Mouse (Mus musculus) Muller cell, postnatal 12 days (primary cell): ENCODE results near the gene Slc13a2.

ENCODE experiments used
- DNase-seq: peaks from one replicate; pipeline ENCODE4 v3.0.0-alpha.2; 2015; ENCODE audit errors: inconsistent ontology term

Slc13a2 gene

DNA sequence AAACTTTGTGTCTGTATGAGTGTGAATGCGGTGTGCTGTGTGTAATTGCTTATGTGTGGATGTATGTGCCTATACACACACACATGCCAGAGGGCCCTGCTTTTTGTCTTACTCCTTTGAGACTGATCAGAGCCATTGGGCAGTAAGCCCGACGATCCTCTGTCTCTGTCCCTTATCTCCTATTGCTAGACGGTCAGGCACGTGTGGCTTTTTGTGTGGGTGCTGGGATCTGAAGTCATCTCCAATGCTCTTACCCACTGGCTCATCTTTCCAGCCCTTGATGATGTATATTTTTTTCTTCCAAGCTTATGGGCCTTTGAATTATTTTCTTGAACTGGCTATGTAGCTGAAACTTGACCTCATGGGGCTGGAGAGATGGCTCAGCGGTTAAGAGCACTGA lies 67.1 kb downstream of the Slc13a2 start:
- no peak for DNase-seq

DNA sequence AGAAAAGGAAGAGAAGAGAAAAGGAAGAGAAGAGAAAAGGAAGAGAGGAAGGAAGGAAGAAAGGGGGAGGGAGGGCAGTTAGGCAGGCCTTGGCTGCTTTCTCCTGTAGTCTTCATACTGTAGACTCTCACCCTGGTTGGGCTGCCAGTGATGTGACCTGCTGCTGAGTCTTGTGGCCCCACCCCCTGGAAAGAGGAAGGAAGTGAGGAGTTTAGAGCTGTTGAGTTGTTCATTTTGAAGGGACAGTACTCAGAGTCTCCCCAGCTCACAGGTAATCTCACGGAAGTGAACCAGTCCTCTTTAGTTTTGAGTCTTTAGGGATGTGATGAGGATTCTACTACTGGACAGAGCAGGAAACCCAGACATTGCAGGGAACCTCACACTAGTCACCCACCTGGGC lies 68.9 kb downstream of the Slc13a2 start:
- DNase-seq = no peak

DNA sequence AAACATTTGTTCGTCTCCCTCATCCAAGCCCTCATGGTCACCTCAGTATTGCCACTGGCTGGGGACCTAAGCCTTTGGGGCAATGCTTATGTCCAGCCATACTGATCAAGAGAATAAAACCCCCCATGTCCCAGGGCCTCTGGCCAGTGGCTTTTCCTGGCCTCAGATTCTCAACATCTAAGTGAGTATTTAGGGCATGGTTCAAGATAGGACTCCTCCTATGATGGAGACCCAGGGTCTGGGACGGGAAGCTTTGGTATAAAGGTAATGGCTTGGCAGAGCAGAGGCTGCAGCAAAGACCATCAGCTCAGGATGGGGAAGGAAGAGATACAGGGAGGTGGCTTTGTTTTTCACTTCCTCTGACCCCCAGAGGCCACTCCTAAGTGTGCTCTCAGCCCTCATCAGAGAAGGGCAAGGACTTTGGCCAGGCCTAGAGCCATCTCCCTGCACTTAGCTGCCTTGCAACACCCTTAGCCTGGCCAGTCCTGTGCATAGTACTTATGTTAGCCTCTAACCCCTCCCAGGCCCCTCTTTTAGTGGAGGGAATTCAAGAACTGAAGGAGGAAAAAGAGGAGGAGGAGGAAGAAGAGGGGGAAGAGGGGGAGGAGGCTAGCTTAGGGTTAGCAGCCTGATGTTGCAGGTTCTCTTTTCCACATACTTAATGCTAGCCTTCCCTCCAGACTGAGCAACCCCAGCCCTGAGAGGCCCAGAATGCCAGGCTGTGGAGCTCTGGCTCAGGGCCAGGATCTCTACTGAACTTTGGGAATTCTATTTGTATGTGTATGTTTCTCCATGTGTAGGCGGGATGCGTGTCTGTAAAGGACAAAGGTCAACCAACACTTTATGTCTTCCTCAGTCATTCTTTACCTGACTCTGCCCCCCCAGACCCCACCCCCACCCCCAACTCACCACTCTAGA lies 72.3 kb downstream of the Slc13a2 start:
- no peak for DNase-seq

DNA sequence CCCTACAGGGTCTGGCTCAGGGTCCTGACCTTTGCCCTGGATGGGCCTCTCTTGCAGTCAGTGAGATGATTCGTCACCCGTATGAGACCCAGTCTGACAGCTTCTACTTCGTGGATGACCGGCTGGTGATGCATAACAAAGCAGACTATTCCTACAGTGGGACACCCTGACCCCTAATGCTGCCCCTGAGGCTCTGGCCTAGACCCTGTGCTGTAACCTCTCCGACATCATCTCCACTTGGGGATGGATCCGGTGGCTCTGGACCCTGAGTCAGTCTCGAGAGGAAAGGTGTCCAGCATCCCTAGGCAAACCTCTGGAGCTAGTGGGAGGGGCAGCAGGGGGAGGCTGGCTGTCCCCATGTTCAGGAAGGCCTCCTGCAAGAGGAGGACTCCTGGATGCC lies 73.5 kb downstream of the Slc13a2 start:
- no peak for DNase-seq

DNA sequence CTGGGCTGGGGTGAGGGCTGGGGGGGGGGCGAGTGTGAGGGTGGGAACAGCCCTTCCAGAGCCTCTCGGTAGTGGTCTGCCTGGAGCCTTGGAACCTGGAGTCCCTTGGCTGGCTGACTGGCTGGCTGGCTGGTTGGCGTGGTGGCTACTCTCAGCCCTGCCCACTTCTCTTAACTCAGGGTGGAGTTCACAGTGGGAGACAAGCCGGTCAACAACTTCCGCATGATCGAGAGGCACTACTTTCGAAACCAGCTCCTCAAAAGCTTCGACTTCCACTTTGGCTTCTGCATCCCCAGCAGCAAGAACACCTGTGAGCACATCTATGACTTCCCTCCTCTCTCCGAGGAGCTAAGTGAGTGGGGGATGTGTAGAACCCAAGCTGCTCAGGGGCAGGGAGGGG lies 74.1 kb downstream of the Slc13a2 start:
- DNase-seq = no peak
